Mouse (Mus musculus): ENCODE measurements around the gene Slc22a14. TPM values are rescaled to one million over a fixed set of nuclear protein-coding genes. Genes with fewer than 3 reads are reported as not detected.

Slc22a14 gene
- polyA plus RNA-seq, 1 experiment from 2014 or later, result 0.11 TPM

GRCm38 (mm10) chr9:119256161-119256560 is 109.2 kb downstream of the Slc22a14 start:
- no peak overlapping the region for H3K4me3 ChIP-seq
- no peak overlapping the region for H3K4me2 ChIP-seq
- no peak overlapping the region for H3K27ac ChIP-seq
- H3K9ac ChIP-seq, result no peak overlapping the region
- no peaks in the 10 kb centered on the region for H3K4me1 ChIP-seq (replicated peaks)
- H3K36me3 ChIP-seq, result peaks cover 54% of the 10 kb centered on the region
- H3K27me3 ChIP-seq, result no peaks in the 10 kb centered on the region
- WGBS, result 94% methylated on average over 12 of the region's 12 CpGs
- ATAC-seq (replicated peaks; ENCODE audit: insufficient number of reproducible peaks, insufficient read depth, low FRiP score, low read depth), result no peak
- H3K9me3 ChIP-seq (replicated peaks), result no peaks in the 10 kb centered on the region

DNA sequence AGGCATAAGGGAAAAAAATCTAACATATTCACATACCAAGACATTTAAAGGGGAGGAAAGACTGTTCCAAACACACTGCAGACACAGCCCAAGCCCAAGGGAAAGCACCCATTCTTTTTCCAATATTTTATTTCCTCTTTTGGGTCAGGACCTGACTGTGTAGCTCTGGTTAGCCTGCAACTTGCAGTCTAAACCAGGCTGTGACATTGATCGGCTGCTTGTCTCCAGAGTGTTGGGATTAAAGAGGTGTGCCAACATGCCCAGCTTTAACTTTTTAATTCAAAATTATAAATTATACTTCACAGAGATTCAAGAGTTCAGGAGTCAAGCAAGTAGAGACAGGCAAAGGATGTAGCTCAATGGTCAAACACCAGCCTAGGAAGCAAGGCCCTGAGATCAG is 110.3 kb downstream of the Slc22a14 start:
- H3K27me3 ChIP-seq, result no peaks in the 10 kb centered on the region
- no peak overlapping the region for H3K9ac ChIP-seq
- H3K4me2 ChIP-seq, result no peak overlapping the region
- ATAC-seq (replicated peaks; ENCODE audit: insufficient number of reproducible peaks, insufficient read depth, low FRiP score, low read depth), result no peak
- 97% methylated on average over 1 of the region's 1 CpGs for WGBS
- H3K4me3 ChIP-seq, result no peak overlapping the region
- no peaks in the 10 kb centered on the region for H3K9me3 ChIP-seq (replicated peaks)
- H3K4me1 ChIP-seq (replicated peaks), result no peaks in the 10 kb centered on the region
- no peak overlapping the region for H3K27ac ChIP-seq
- peaks cover 58% of the 10 kb centered on the region for H3K36me3 ChIP-seq

GRCm38 (mm10) chr9:119254187-119254586 is 111.2 kb downstream of the Slc22a14 start:
- Histone ChIP-seq H3K36me3 (peaks cover 50% of the 10 kb centered on the region), H3K9me3 (replicated peaks) (no peaks in the 10 kb centered on the region), H3K4me1 (replicated peaks) (no peaks in the 10 kb centered on the region), H3K27ac (no peak overlapping the region), H3K27me3 (no peaks in the 10 kb centered on the region), H3K4me3 (no peak overlapping the region), H3K4me2 (no peak overlapping the region), H3K9ac (no peak overlapping the region)
- 80% methylated on average over 2 of the region's 2 CpGs for WGBS
- ATAC-seq (replicated peaks; ENCODE audit: insufficient number of reproducible peaks, insufficient read depth, low FRiP score, low read depth), result no peak

DNA sequence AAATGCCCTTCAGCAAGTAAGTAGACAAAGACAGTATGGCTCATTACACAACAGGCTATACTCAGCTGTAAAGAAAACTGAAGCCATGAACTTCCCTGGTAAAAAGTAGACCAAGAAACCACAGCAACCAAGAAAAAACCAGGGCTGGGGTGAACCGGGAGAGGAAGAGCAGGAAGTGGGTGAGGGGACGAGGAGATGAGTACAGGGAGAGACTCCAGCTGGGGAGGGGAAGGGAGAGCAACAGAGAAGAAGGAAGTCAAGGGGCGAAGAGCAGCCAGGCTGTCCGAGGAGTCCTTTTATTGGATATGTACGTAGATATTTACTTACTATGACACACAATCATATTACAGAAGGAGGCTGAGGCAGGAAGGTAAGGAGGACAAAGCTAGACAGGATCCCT is 117.4 kb downstream of the Slc22a14 start:
- H3K4me2 ChIP-seq, result no peak overlapping the region
- no peaks in the 10 kb centered on the region for H3K9me3 ChIP-seq (replicated peaks)
- H3K27ac ChIP-seq, result no peak overlapping the region
- no peak for ATAC-seq (replicated peaks; ENCODE audit: insufficient number of reproducible peaks, insufficient read depth, low FRiP score, low read depth)
- peaks cover 37% of the 10 kb centered on the region for H3K36me3 ChIP-seq
- 80% methylated on average over 5 of the region's 5 CpGs for WGBS
- H3K27me3 ChIP-seq, result no peaks in the 10 kb centered on the region
- H3K4me3 ChIP-seq, result no peak overlapping the region
- no peak overlapping the region for H3K9ac ChIP-seq
- no peaks in the 10 kb centered on the region for H3K4me1 ChIP-seq (replicated peaks)

GRCm38 (mm10) chr9:119246826-119247225 is 118.5 kb downstream of the Slc22a14 start:
- no peaks in the 10 kb centered on the region for H3K27me3 ChIP-seq
- H3K9ac ChIP-seq, result no peak overlapping the region
- no peaks in the 10 kb centered on the region for H3K9me3 ChIP-seq (replicated peaks)
- peaks cover 35% of the 10 kb centered on the region for H3K36me3 ChIP-seq
- H3K27ac ChIP-seq, result no peak overlapping the region
- no peak for ATAC-seq (replicated peaks; ENCODE audit: insufficient number of reproducible peaks, insufficient read depth, low FRiP score, low read depth)
- no peak overlapping the region for H3K4me2 ChIP-seq
- no peak overlapping the region for H3K4me3 ChIP-seq
- H3K4me1 ChIP-seq (replicated peaks), result no peaks in the 10 kb centered on the region
- 78% methylated on average over 5 of the region's 5 CpGs for WGBS

DNA sequence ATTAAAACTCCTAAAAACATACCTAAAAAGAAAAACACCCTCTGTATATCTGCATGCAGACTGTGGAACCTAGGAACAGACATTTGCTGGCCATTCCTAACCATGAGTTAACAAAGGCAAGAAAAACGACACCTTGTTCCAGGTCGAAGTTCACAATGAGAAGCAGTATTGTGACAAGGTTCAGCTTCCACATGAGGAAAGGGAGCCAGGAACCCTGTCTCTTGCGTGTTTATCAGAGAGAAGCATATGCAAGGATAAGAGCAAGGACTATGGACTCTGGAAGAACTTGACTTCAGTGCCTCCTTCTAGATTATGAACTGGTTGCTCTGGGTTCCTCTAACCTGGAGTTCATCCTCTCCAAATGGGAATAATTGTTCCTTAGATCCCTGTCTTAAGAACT is 121.4 kb downstream of the Slc22a14 start:
- no peak overlapping the region for H3K4me2 ChIP-seq
- no peaks in the 10 kb centered on the region for H3K9me3 ChIP-seq (replicated peaks)
- no peaks in the 10 kb centered on the region for H3K27me3 ChIP-seq
- 92% methylated on average over 3 of the region's 3 CpGs for WGBS
- no peak overlapping the region for H3K4me3 ChIP-seq
- ATAC-seq (replicated peaks; ENCODE audit: insufficient number of reproducible peaks, insufficient read depth, low FRiP score, low read depth), result no peak
- H3K9ac ChIP-seq, result no peak overlapping the region
- H3K36me3 ChIP-seq, result peaks cover 54% of the 10 kb centered on the region
- no peak overlapping the region for H3K27ac ChIP-seq
- H3K4me1 ChIP-seq (replicated peaks), result no peaks in the 10 kb centered on the region

DNA sequence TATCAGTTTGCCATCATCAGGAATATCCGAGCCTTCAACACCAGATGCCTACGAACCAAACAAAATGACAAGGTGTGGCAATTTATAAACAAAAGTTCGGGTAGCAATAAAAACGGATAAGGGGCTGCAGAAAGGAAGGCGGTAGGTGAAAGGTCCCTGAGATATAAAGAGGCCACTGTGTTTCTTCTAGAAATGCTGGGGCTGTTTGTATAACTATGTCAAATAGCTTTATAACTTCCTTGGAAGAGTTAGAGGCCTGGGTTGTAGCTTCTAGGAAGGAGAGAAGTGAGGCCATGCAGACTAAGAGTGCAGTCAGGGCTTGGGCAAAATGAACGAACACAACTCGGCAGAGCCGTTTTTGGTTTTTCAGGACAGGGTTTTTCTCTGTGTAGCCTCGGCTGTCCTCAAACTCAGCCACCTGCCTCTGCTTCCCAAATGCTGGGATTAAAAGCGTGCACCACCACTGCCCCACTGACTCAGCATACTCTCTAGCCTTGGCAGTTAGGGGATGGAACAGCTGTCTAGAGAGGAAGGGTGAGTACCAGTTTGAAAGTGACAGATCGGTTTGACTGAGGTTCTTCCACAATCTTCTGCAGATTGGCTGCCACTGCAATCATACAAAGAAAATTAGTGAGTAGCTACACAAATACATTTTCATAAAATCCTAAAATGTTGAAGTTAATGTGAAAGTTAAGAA is 124.0 kb downstream of the Slc22a14 start:
- Histone ChIP-seq H3K4me3 (no peak overlapping the region), H3K9ac (no peak overlapping the region), H3K36me3 (peaks cover 51% of the 10 kb centered on the region), H3K27ac (no peak overlapping the region), H3K4me2 (no peak overlapping the region), H3K27me3 (no peaks in the 10 kb centered on the region), H3K9me3 (replicated peaks) (no peaks in the 10 kb centered on the region), H3K4me1 (replicated peaks) (no peaks in the 10 kb centered on the region)
- ATAC-seq (replicated peaks; ENCODE audit: insufficient number of reproducible peaks, insufficient read depth, low FRiP score, low read depth), result no peak
- WGBS, result 78% methylated on average over 11 of the region's 11 CpGs

GRCm38 (mm10) chr9:119240286-119240997 is 124.9 kb downstream of the Slc22a14 start:
- no peak overlapping the region for H3K9ac ChIP-seq
- ATAC-seq (replicated peaks; ENCODE audit: insufficient number of reproducible peaks, insufficient read depth, low FRiP score, low read depth), result no peak
- peaks cover 46% of the 10 kb centered on the region for H3K36me3 ChIP-seq
- no peaks in the 10 kb centered on the region for H3K9me3 ChIP-seq (replicated peaks)
- H3K27ac ChIP-seq, result no peak overlapping the region
- H3K4me2 ChIP-seq, result no peak overlapping the region
- no peak overlapping the region for H3K4me3 ChIP-seq
- no peaks in the 10 kb centered on the region for H3K4me1 ChIP-seq (replicated peaks)
- 84% methylated on average over 10 of the region's 10 CpGs for WGBS
- no peaks in the 10 kb centered on the region for H3K27me3 ChIP-seq

DNA sequence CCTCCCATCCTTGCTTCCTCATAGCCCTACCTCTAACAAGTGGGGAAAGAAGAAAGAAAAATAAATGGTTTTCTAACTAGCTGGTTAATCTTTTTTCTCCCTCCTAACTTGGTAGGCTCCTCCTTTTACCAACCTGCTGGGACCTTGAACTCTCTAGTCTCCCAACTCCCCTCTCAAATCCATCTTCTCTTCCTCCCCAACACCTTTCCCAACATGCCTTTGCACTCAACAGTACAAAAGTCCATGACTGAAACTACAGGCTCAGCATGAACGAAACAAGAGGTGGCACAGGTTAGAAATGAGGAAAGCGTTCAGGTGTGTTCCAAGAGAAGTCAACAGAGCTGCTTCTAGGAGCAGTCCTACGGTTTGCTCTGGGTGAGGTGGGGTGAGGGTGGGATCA is 126.1 kb downstream of the Slc22a14 start:
- H3K4me1 ChIP-seq (replicated peaks), result no peaks in the 10 kb centered on the region
- H3K9me3 ChIP-seq (replicated peaks), result no peaks in the 10 kb centered on the region
- no peak overlapping the region for H3K4me2 ChIP-seq
- H3K36me3 ChIP-seq, result peaks cover 40% of the 10 kb centered on the region
- 98% methylated on average over 3 of the region's 3 CpGs for WGBS
- no peak overlapping the region for H3K4me3 ChIP-seq
- H3K27me3 ChIP-seq, result no peaks in the 10 kb centered on the region
- no peak overlapping the region for H3K27ac ChIP-seq
- no peak overlapping the region for H3K9ac ChIP-seq
- no peak for ATAC-seq (replicated peaks; ENCODE audit: insufficient number of reproducible peaks, insufficient read depth, low FRiP score, low read depth)

- ATAC-seq (replicated peaks; ENCODE audit: insufficient number of reproducible peaks, insufficient read depth, low FRiP score, low read depth), result no peak
- Histone ChIP-seq H3K9me3 (replicated peaks) (no peaks in the 10 kb centered on the region), H3K36me3 (peaks cover 35% of the 10 kb centered on the region), H3K27me3 (no peaks in the 10 kb centered on the region), H3K27ac (no peak overlapping the region), H3K4me1 (replicated peaks) (no peaks in the 10 kb centered on the region), H3K4me3 (no peak overlapping the region), H3K9ac (no peak overlapping the region), H3K4me2 (no peak overlapping the region)
- WGBS, result 83% methylated on average over 4 of the region's 4 CpGs
These were observed 126.6 kb downstream of the Slc22a14 start for GRCm38 (mm10) chr9:119238796-119239195.

- H3K9me3 ChIP-seq (replicated peaks), result no peaks in the 10 kb centered on the region
- H3K4me2 ChIP-seq, result no peak overlapping the region
- WGBS, result 94% methylated on average over 7 of the region's 7 CpGs
- ATAC-seq (replicated peaks; ENCODE audit: insufficient number of reproducible peaks, insufficient read depth, low FRiP score, low read depth), result no peak
- no peaks in the 10 kb centered on the region for H3K4me1 ChIP-seq (replicated peaks)
- no peak overlapping the region for H3K4me3 ChIP-seq
- no peaks in the 10 kb centered on the region for H3K27me3 ChIP-seq
- H3K27ac ChIP-seq, result no peak overlapping the region
- no peak overlapping the region for H3K9ac ChIP-seq
- H3K36me3 ChIP-seq, result no peaks in the 10 kb centered on the region
These were observed 133.8 kb downstream of the Slc22a14 start for GRCm38 (mm10) chr9:119231552-119231951.

GRCm38 (mm10) chr9:119230829-119231228 is 134.5 kb downstream of the Slc22a14 start:
- no peak overlapping the region for H3K4me2 ChIP-seq
- ATAC-seq (replicated peaks; ENCODE audit: insufficient number of reproducible peaks, insufficient read depth, low FRiP score, low read depth), result no peak; the same call in 1 of the 2 replicates
- H3K9me3 ChIP-seq (replicated peaks), result no peaks in the 10 kb centered on the region
- H3K27ac ChIP-seq, result no peak overlapping the region
- H3K36me3 ChIP-seq, result peaks cover 4% of the 10 kb centered on the region; the same call in 1 of the 2 replicates
- H3K27me3 ChIP-seq, result no peaks in the 10 kb centered on the region
- H3K4me1 ChIP-seq (replicated peaks), result no peaks in the 10 kb centered on the region
- 61% methylated on average over 2 of the region's 2 CpGs for WGBS
- no peak overlapping the region for H3K9ac ChIP-seq
- no peak overlapping the region for H3K4me3 ChIP-seq

Measured in heart, embryonic 15.5 days (tissue).